Mouse (Mus musculus): ENCODE measurements around the gene Zbtb7a. TPM values are rescaled to one million over a fixed set of nuclear protein-coding genes. Genes with fewer than 3 reads are reported as not detected.

Gene Zbtb7a
- total RNA-seq, 2 experiments from 2014 or later = 71.8 to 76.6 TPM

GRCm38 (mm10) chr10:81189821-81190220, 54.8 kb downstream of the Zbtb7a start:
- no peak for DNase-seq (ENCODE audit: low spot score in 2 of 2)

- DNase-seq (ENCODE audit: low spot score in 2 of 2) = no peak
These were observed 55.4 kb downstream of the Zbtb7a start for GRCm38 (mm10) chr10:81190236-81190911.

DNA sequence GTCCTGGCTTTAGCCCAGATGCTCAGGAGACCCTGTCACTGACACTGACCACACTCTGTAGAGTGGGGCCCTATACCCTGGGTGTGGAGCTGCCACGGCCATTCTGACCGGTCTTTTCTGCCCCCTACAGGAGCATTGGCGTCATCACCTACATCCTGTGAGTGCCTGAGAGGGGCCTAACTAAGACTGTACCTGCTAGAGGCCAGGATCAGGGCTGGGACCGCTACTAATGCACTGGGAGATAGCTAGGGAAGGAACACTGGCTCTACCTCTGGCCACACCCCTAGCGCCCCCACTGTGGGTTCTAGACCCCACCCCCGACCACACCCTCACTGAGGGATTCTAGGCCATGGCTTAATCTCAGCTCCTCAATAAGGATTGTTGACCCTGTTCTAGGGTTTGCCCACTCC, 55.9 kb downstream of the Zbtb7a start:
- no peak for DNase-seq (ENCODE audit: low spot score in 2 of 2)

DNA sequence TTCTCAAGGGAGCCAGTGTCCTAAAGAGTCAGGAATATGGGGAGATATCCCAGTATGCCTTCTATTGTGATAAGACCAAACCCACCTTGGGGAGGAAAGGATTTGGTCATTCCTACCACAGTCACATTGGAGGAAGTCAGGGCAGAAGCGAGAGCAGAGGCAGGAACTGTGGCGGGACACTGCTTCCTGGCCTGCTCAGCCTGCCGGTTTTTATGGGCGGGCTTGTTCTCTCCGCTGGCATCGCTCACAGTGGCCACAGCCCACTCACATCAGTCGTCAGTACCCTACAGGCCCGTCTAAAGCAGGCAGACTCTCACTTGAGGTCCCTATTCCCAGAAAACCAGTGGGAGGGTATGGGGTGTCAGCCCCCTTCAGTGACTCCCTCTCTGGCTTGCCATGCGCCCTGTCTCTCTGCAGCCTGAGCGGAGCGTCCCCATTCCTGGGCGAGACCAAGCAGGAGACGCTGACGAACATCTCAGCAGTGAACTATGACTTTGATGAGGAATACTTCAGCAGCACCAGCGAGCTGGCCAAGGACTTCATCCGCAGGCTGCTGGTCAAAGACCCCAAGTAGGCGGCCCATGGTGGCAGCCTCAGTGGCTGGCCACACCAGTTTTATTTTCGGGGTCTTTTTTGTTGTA, 56.4 kb downstream of the Zbtb7a start:
- no peak for DNase-seq (ENCODE audit: low spot score in 2 of 2)

DNA sequence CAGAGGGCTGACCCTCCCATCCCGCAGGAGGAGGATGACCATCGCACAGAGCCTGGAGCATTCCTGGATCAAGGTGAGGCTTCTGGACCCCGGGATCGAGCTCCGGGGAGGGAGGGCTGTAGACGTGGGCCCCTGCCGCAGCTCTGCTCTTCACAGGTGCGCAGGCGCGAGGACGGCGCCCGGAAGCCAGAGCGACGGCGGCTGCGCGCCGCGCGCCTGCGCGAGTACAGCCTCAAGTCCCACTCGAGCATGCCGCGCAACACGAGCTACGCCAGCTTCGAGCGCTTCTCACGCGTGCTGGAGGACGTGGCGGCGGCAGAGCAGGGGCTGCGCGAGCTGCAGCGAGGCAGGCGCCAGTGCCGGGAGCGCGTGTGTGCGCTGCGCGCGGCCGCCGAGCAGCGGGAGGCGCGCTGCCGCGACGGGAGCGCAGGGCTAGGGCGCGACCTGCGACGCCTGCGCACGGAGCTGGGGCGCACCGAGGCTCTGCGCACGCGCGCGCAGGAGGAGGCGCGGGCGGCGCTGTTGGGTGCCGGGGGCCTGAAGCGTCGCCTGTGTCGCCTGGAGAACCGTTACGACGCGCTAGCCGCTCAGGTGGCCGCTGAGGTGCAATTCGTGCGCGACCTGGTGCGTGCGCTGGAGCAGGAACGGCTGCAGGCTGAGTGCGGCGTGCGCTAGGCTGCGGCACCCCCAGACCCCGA, 57.4 kb downstream of the Zbtb7a start:
- DNase-seq (ENCODE audit: low spot score in 2 of 2) = peak in 1 of 2 experiments; percentile 67

DNA sequence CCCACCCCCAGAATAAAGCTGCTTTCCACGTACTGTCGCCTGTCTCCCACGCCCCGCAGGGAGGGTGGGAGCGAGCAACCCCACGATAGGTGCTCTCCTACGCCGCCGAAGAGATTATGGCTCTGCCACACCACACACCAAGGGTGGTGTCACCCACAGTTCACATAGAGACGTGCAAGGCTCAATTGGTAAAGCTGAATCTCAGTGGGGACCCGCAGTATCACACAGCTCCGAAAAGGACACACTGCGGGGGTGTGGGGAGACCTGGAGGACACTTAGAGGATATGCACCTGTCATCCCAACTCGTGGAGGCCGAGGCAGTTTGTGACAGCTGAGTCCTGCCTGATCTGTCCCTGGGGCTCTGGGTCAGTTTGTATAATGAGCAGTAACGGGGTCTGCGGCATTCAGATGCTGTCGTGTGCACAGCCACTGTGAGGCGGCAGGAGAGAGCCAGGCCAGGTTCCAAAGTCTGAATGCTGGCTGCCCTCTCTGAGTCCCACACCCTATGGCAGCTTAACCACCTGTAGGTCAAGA, 58.0 kb downstream of the Zbtb7a start:
- no peak for DNase-seq (ENCODE audit: low spot score in 2 of 2)

GRCm38 (mm10) chr10:81193991-81194774, 59.2 kb downstream of the Zbtb7a start:
- no peak for DNase-seq (ENCODE audit: low spot score in 2 of 2)

DNA sequence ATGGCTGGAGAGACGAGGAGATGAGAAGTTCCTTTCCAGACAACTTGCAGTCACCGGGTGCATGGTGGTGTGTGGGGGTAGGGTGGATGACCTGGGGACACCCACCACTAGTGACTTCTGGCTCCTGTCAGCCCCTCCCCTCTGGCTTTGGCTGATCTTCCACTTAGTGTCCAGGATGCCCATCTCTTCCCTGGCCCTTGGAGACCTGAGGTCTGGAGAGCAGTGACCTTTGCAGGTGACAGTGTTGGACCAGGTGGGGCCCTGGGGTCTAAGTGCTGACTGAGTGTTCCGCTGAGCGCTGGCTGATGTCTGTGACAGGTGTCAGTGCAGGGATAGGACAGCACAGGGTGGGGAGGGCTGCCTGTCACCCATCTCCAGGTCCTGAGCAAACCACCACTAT, 60.3 kb downstream of the Zbtb7a start:
- no peak for DNase-seq (ENCODE audit: low spot score in 2 of 2)

- DNase-seq (ENCODE audit: low spot score in 2 of 2) = no peak
These were observed 61.5 kb downstream of the Zbtb7a start for GRCm38 (mm10) chr10:81196470-81197065.

DNA sequence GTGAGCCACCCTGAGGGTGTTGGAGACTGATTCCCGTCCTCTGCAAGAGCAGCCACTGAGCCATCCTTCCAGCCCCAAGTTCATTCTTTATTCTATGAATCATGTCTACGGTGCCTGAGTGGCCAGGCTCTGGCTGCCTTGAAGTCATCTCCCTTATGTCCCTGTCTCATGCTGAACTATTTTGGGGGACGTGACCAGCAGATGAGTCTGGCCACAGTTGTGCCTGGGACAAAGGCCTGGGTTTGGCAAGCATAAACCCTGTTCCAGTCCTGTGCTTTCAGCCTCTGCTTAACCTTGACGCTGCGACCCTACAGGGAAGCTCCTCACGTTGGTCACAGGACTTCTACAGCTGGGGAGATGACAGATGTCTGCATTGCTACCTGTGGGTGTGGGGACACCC, 62.3 kb downstream of the Zbtb7a start:
- no peak for DNase-seq (ENCODE audit: low spot score in 2 of 2)

- DNase-seq (ENCODE audit: low spot score in 2 of 2) = no peak
These were observed 63.2 kb downstream of the Zbtb7a start for GRCm38 (mm10) chr10:81198230-81198629.

- no peak for DNase-seq (ENCODE audit: low spot score in 2 of 2)
These were observed 64.0 kb downstream of the Zbtb7a start for GRCm38 (mm10) chr10:81198990-81199389.

- no peak for DNase-seq (ENCODE audit: low spot score in 2 of 2)
These were observed 65.1 kb downstream of the Zbtb7a start for GRCm38 (mm10) chr10:81200141-81200540.

- DNase-seq (ENCODE audit: low spot score in 2 of 2) = no peak
These were observed 65.7 kb downstream of the Zbtb7a start for GRCm38 (mm10) chr10:81200605-81201287.

DNA sequence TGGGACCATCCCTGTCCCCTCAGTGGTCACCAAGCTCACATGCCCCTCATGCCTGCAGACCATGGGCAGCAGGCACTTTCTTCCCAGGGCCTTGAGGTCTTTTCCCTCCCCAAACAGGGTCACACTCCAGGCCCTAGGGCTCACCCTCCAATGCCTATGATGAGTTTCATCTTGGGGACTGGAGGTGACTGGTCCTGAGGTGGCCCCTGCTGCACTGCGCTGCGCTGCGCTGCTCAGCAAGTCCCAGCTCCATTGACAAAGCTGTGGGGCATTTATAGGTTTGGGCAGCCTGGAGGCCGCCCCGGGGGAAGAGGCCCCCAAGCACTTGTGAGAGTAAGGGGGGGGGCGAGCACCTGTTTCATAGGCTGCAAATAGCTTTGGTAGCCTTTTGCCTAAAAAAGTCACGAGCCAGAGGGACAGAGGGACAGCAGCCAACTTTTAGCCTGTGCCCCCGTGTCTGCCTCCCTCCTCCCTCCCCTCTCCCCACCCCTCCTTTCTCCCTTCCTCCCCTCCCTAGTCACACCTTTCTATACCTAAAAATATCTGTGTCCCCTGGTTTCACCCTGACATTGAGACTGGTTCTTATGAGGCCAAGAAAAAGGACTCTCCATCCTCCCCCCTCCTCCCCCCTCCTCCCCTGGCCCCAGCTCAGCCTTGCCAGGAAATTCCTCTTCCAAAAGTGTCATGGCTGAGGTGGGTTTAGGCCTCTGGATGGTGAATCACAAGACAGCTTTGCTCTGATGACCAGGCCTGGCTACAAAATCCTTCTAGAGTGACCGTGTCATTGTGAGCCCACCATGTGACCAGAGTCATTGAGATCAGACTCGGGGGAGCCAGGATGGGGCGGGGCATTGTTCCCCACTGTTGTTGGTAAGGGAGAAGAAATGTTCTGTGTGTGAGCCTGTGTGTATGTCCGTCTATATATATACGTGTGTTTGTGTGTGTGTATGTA, 67.1 kb downstream of the Zbtb7a start, which contains the start of gene Nmrk2:
Gene Nmrk2 (minus strand): TSS at position 245 of the 952 bp plus-strand sequence.
- DNase-seq (ENCODE audit: low spot score in 2 of 2) = no peak
